Mouse (Mus musculus) c-Kit-positive CD71-positive TER-119-positive erythroid progenitor cells, embryonic 14.5 days (primary cell): ENCODE measurements at regions not wholly inside any gene's neighbourhood (a gene's known extent, or its start where the extent isn't known, plus 50 kb on each side); places are given as distances from the start of the nearest gene placed in this dataset.

Source experiments
- DNase-seq: peaks from one replicate; pipeline ENCODE4 v3.0.0-alpha.2; 2013; ENCODE audit warnings: low spot score

DNA sequence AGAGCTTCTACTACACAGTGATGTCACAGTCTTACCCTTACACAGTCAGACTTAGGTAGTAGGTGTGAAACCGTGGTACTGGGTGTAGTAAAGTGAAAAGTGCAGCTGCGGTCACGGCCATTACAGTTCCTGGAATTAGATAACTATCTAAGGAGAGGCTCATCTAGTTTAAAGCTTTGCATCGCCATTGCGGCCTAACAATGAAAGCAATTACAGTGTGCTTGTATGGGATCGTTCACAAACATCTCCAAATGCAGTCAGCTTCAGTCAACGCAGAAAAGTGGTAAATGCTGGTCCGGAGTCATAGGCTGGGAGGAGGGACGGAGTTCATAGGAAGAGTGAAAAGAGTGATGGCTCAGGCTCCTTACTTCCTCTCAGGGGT, 106.0 kb upstream of the Col1a2 start:
- no peak for DNase-seq

DNA sequence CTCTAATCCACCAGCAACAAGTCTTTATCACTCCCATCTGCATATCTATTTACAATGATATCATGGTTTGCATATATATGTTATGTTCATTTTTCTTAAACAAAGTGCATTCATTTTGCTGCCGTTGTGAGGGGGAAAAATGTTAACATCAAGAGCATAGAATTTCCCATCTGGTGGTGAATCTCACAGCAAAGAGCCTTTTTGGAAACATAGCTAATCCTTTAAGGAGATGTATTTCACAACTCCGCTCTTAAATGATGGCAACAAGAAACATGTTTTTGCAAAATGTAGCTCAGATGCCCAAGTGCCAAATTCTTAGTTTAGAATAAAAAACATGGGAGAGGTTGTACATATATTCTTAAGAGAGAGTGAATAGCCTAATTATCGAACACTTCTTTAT, 99.3 kb upstream of the Col1a2 start:
- no peak for DNase-seq

- DNase-seq, result peak; percentile 25
Observed at GRCm38 (mm10) chr6:4407748-4408147, 96.9 kb upstream of the Col1a2 start.

- DNase-seq, result no peak
Observed at GRCm38 (mm10) chr6:4413201-4413600, 91.4 kb upstream of the Col1a2 start.

GRCm38 (mm10) chr6:4414166-4414565, 90.4 kb upstream of the Col1a2 start:
- peak; percentile 37 for DNase-seq

DNA sequence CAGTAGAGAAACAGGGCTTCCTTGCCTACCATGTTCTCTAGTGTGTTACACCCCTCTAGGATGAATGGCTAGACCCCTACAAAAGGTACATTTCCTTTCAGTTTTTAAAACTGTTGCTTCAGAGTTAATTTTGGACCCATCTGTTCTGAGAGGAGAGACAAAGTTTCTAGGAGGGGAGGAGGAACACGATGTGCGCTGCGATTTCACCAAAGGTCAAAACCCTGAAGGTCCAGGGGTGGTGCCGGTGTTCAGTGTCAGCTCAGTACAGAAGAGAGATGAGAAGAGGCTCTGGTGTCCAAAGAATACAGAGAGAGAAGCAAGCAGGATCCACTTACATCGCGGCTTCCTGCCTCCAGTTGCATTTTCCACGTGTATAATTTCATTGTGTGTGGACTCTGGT, 89.4 kb upstream of the Col1a2 start:
- DNase-seq, result no peak

- no peak for DNase-seq
Observed at GRCm38 (mm10) chr6:4417247-4417709, 87.3 kb upstream of the Col1a2 start.

DNA sequence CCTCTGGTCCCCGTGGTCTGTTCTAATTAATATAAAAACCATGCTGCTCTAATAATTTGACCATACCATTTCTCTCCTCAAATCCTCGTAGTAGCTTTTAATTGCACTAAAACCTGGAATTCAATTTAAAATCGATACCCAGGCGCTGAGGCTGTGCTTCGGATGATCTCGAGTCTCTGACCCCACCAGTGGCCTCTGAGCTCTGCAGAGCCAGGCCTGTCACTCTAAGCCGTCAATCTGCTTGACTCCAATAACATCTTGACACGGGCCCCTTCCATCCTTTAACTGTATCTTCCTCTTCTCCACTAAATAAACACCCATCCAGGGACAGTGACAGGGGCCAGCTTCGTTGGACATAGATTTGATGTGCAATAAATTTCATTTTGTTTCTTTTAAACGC, 86.2 kb upstream of the Col1a2 start:
- no peak for DNase-seq

DNA sequence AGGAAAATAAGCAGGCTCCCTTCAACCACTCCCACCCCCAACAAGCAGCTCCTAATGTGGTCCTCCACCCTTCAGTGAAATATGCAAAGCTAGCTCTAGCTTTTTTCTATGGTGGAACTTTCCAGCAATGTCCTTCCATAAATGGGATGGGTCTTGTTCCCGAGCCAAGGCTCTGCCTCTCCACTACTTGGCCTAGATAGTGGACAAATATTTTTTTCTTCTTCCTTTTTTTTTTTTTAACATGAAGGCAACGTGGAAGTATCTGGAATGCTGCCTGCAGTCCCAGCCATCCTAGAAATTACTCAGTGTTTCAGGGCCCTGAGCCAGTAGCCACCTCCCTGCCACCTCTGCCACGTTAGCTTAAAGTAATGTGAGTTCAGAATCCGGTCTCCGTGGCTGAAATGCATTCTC, 85.7 kb upstream of the Col1a2 start:
- DNase-seq, result no peak

- DNase-seq, result no peak
Observed at GRCm38 (mm10) chr6:4421466-4421865, 83.1 kb upstream of the Col1a2 start.

DNA sequence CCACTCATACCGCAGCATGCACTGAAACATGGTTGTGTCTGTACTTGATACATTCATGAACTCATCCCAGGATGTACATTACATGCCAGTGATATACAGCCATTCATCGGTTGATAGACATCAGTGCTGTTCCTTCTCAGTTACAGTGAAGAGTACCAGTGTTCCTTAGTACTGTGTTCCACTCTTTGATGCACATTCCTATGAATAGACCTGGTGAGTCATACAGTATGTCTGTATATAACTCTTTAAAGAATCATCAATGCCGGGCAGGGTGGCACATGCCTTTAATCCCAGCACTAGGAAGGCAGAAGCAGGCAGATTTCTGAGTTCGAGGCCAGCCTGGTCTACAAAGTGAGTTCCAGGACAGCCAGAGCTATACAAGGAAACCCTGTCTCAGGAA, 77.5 kb upstream of the Col1a2 start:
- no peak for DNase-seq

- no peak for DNase-seq
Observed at GRCm38 (mm10) chr6:4430704-4431310, 73.8 kb upstream of the Col1a2 start.

GRCm38 (mm10) chr6:4432192-4432591, 72.4 kb upstream of the Col1a2 start:
- no peak for DNase-seq

DNA sequence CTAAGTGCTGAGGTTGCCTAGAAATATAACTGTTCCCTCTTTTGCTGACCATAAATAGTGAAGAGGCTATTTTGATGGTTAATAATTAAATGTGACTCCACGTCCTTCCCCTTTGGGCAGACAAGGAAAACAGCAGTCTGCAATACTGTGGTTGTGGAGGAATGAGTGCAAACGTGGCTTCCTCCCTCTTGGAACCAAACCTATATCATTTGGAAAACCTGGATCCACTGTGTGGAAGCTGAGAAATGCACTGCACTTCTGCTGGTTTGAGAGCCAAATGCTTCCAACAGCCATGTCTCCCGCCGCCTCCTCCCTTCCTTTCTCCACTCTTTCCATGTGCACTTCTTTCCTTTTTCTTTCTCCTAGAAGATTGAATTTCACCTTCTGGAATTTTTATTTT, 68.2 kb upstream of the Col1a2 start:
- DNase-seq, result no peak

- DNase-seq, result no peak
Observed at GRCm38 (mm10) chr6:4436874-4437273, 67.7 kb upstream of the Col1a2 start.

- no peak for DNase-seq
Observed at GRCm38 (mm10) chr6:4441618-4442167, 62.9 kb upstream of the Col1a2 start.

- DNase-seq, result no peak
Observed at GRCm38 (mm10) chr6:4445906-4446305, 58.7 kb upstream of the Col1a2 start.

GRCm38 (mm10) chr6:4451227-4451626, 53.4 kb upstream of the Col1a2 start:
- no peak for DNase-seq
